Mouse (Mus musculus): Measurements from ENCODE around the gene Gm13304. TPM values are rescaled to one million over a fixed set of nuclear protein-coding genes. Genes with fewer than 3 reads are reported as not detected.
"Not testable (repeated sequence)": the region's sequence is repeated elsewhere in the genome, so short reads cannot be mapped to it uniquely, and the experiment has no call there.

Gm13304 gene
- polyA plus RNA-seq (2014; fragmentation: Nextera tagmentation; extraction: Ambion mirVana): 0.31 TPM in 1 of 2 replicates, not detected in the other

- not testable (repeated sequence) for ATAC-seq (ENCODE audit: low FRiP score); DNase-seq (ENCODE audit: low spot score)
These were observed at the start of gene Gm13304 for GRCm38 (mm10) chr4:42114517-42114916. Gene Gm13304 (plus strand): TSS chr4:42114817.

GRCm38 (mm10) chr4:42090907-42091306 lies 23.7 kb upstream of the Gm13304 start, which contains the start of gene Gm3893:
Gene Gm3893 (plus strand): TSS chr4:42091207.
- not testable (repeated sequence) for H3K9ac ChIP-seq; ATAC-seq (ENCODE audit: low FRiP score); H3K27ac ChIP-seq; H3K4me3 ChIP-seq (replicated peaks; ENCODE audit: low read length); H3K4me1 ChIP-seq (replicated peaks; ENCODE audit: control insufficient read depth, insufficient read depth, low read length); H3K36me3 ChIP-seq (replicated peaks; ENCODE audit: control insufficient read depth, insufficient read depth); DNase-seq (ENCODE audit: low spot score); H3K27me3 ChIP-seq (ENCODE audit: control insufficient read depth, insufficient read depth, low read length); H3K9me3 ChIP-seq (ENCODE audit: control insufficient read depth, low read length); H3K4me2 ChIP-seq (replicated peaks)
- no CpG with 5 or more reads among the region's 2 CpGs for WGBS

More at GRCm38 (mm10) chr4:42114517-42114916, at the start of gene Gm13304:
- not testable (repeated sequence) for H3K36me3 ChIP-seq (replicated peaks; ENCODE audit: control insufficient read depth, insufficient read depth); H3K9me3 ChIP-seq (ENCODE audit: control insufficient read depth, low read length); H3K4me3 ChIP-seq (replicated peaks; ENCODE audit: low read length); H3K27ac ChIP-seq; H3K4me2 ChIP-seq (replicated peaks); H3K4me1 ChIP-seq (replicated peaks; ENCODE audit: control insufficient read depth, insufficient read depth, low read length); H3K9ac ChIP-seq; H3K27me3 ChIP-seq (ENCODE audit: control insufficient read depth, insufficient read depth, low read length)
- WGBS: no CpG with 5 or more reads among the region's 5 CpGs

GRCm38 (mm10) chr4:42153136-42153535 lies 38.5 kb downstream of the Gm13304 start, which contains the start of gene Gm13306:
Gene Gm13306 (plus strand): TSS chr4:42153436.
- DNase-seq (ENCODE audit: low spot score): not testable (repeated sequence)

More at GRCm38 (mm10) chr4:42153136-42153535, 38.5 kb downstream of the Gm13304 start, which contains the start of gene Gm13306:
- not testable (repeated sequence) for H3K4me3 ChIP-seq (replicated peaks; ENCODE audit: low read length); H3K36me3 ChIP-seq (replicated peaks; ENCODE audit: control insufficient read depth, insufficient read depth); H3K27ac ChIP-seq; H3K9me3 ChIP-seq (ENCODE audit: control insufficient read depth, low read length); H3K9ac ChIP-seq; H3K27me3 ChIP-seq (ENCODE audit: control insufficient read depth, insufficient read depth, low read length); H3K4me2 ChIP-seq (replicated peaks); H3K4me1 ChIP-seq (replicated peaks; ENCODE audit: control insufficient read depth, insufficient read depth, low read length); ATAC-seq (ENCODE audit: low FRiP score)
- WGBS: no CpG with 5 or more reads among the region's 9 CpGs

Other genes starting within 250 kb of the Gm13304 start
- not detected in 2 replicates for gene Gm21541, start 211.2 kb upstream of the Gm13304 start, polyA plus RNA-seq (2014; fragmentation: Nextera tagmentation; extraction: Ambion mirVana)
- 8.7 and 9.2 TPM in 2 replicates for gene Gm20878, start 173.2 kb upstream of the Gm13304 start, polyA plus RNA-seq (2014; fragmentation: Nextera tagmentation; extraction: Ambion mirVana)
- gene Fam205a4, start 148.8 kb upstream of the Gm13304 start, polyA plus RNA-seq (2014; fragmentation: Nextera tagmentation; extraction: Ambion mirVana): 2.1 TPM in 2 replicates
- 0.27 TPM in 1 of 2 replicates, not detected in the other for gene Gm21093, start 80.1 kb upstream of the Gm13304 start, polyA plus RNA-seq (2014; fragmentation: Nextera tagmentation; extraction: Ambion mirVana)
- not detected in 2 replicates for gene Gm3893, start 23.6 kb upstream of the Gm13304 start, polyA plus RNA-seq (2014; fragmentation: Nextera tagmentation; extraction: Ambion mirVana)
- 3.1 and 3.2 TPM in 2 replicates for gene Gm13306, start 38.6 kb downstream of the Gm13304 start, polyA plus RNA-seq (2014; fragmentation: Nextera tagmentation; extraction: Ambion mirVana)
- gene Gm13305, start 53.8 kb downstream of the Gm13304 start, polyA plus RNA-seq (2014; fragmentation: Nextera tagmentation; extraction: Ambion mirVana): 0.46 TPM in 1 of 2 replicates, not detected in the other
- gene Gm10600, start 125.8 kb downstream of the Gm13304 start, polyA plus RNA-seq (2014; fragmentation: Nextera tagmentation; extraction: Ambion mirVana): not detected in 2 replicates
- gene Ccl21b, start 140.9 kb downstream of the Gm13304 start, polyA plus RNA-seq (2014; fragmentation: Nextera tagmentation; extraction: Ambion mirVana): not detected in 2 replicates
- gene Gm21953, start 179.4 kb downstream of the Gm13304 start, polyA plus RNA-seq (2014; fragmentation: Nextera tagmentation; extraction: Ambion mirVana): not detected in 2 replicates
- 0.17 TPM in 1 of 2 replicates, not detected in the other for gene Fam205a3, start 203.5 kb downstream of the Gm13304 start, polyA plus RNA-seq (2014; fragmentation: Nextera tagmentation; extraction: Ambion mirVana)

Measured in hindbrain, embryonic 14.5 days (tissue).